In genomic region chr4:117272459-117272858, GRCm38 (mm10) we compare ENCODE assay signal across 14 mouse cellular contexts. TPM values are rescaled to one million over a fixed set of nuclear protein-coding genes. Genes with fewer than 3 reads are reported as not detected.
DNase-seq lines count a peak whose midpoint lies in the region; ATAC-seq and TF ChIP-seq lines count a peak whose summit lies in the region.
"Had no signal": no experiment of that assay in that cellular context is flagged by ENCODE, and none has a peak within 500 bp of the region (broad histone marks: within the 10 kb centered on the region; RNA-seq: fewer than 3 reads in every experiment).

No protein-coding gene starts in this region.

- peaks cover 100% of the 10 kb centered on the region for H3K27me3 ChIP-seq in midbrain, embryonic 10.5 days (ENCODE audit: low read depth, poor library complexity, severe bottlenecking)
- H3K27me3 ChIP-seq in midbrain, postnatal 0 days (ENCODE audit: insufficient read depth, low read length) = 0 out of 2 replicates have a peak, but pooled peaks cover 7% of the 10 kb centered on the region
- peaks cover 18% of the 10 kb centered on the region for H3K27me3 ChIP-seq in forebrain, embryonic 12.5 days
- H3K27me3 ChIP-seq in limb, embryonic 11.5 days (ENCODE audit: control insufficient read depth, insufficient read depth, low read length) = no peaks in the 10 kb centered on the region
- H3K27me3 ChIP-seq: embryonic facial prominence, embryonic 12.5 days had no signal

- H3K4me3 ChIP-seq in midbrain, embryonic 10.5 days = no peak overlapping the region
- H3K4me3 ChIP-seq in midbrain, postnatal 0 days (ENCODE audit: low read depth, low read length) = no peak overlapping the region
- no peak overlapping the region for H3K4me3 ChIP-seq in forebrain, embryonic 12.5 days (replicated peaks)
- no peak overlapping the region for H3K4me3 ChIP-seq in limb, embryonic 11.5 days (ENCODE audit: low read depth, low read length)
- H3K4me3 ChIP-seq: embryonic facial prominence, embryonic 12.5 days had no signal

- WGBS in midbrain, embryonic 10.5 days = 6% methylated on average over 12 of the region's 12 CpGs
- 19% methylated on average over 12 of the region's 12 CpGs for WGBS in midbrain, postnatal 0 days
- WGBS in forebrain, embryonic 12.5 days = 6% methylated on average over 12 of the region's 12 CpGs
- 2% methylated on average over 12 of the region's 12 CpGs for WGBS in limb, embryonic 11.5 days

- no peak overlapping the region for H3K4me2 ChIP-seq in midbrain, postnatal 0 days (ENCODE audit: low read depth, low read length, poor library complexity, severe bottlenecking)
- no peak overlapping the region for H3K4me2 ChIP-seq in forebrain, embryonic 12.5 days
- no peak overlapping the region; the same call in 1 of the 2 replicates for H3K4me2 ChIP-seq in limb, embryonic 11.5 days (ENCODE audit: low read depth, severe bottlenecking)
- H3K4me2 ChIP-seq: embryonic facial prominence, embryonic 12.5 days had no signal

- H3K36me3 ChIP-seq in midbrain, embryonic 10.5 days = peaks cover 64% of the 10 kb centered on the region
- H3K36me3 ChIP-seq in midbrain, postnatal 0 days (ENCODE audit: insufficient read depth, low read length) = peaks cover 45% of the 10 kb centered on the region
- peaks cover 63% of the 10 kb centered on the region for H3K36me3 ChIP-seq in forebrain, embryonic 12.5 days (replicated peaks)
- peaks cover 39% of the 10 kb centered on the region for H3K36me3 ChIP-seq in limb, embryonic 11.5 days (ENCODE audit: control insufficient read depth, insufficient read depth, low read length)

- peak; percentile 66 for DNase-seq in midbrain, embryonic 10.5 days (ENCODE audit: low spot score)
- no peak for DNase-seq in midbrain, postnatal 0 days (ENCODE audit: low spot score)
- peak; percentile 82 for DNase-seq in limb, embryonic 11.5 days (ENCODE audit: low spot score)
- peak; percentile 57 for DNase-seq in retina, postnatal 7 days (ENCODE audit: low read depth, low spot score)
- no peak for DNase-seq in urinary bladder, postnatal 10 days (ENCODE audit: low spot score)
- DNase-seq in heart, adult 18-20 months = no peak
- no peak for DNase-seq in liver
- DNase-seq: gastrocnemius, postnatal 10 days; heart, postnatal 36 days; lung, adult 2 months; right cerebral cortex, postnatal 4 days had no signal

- peaks cover 41% of the 10 kb centered on the region for H3K4me1 ChIP-seq in midbrain, embryonic 10.5 days
- H3K4me1 ChIP-seq in midbrain, postnatal 0 days (ENCODE audit: insufficient read depth, low read length) = no peaks in the 10 kb centered on the region
- peaks cover 23% of the 10 kb centered on the region for H3K4me1 ChIP-seq in forebrain, embryonic 12.5 days
- peaks cover 29% of the 10 kb centered on the region for H3K4me1 ChIP-seq in limb, embryonic 11.5 days (ENCODE audit: control insufficient read depth, insufficient read depth, low read length)

- ATAC-seq in midbrain, postnatal 0 days (ENCODE audit: low FRiP score) = no peak
- peak; percentile 62 for ATAC-seq in forebrain, embryonic 12.5 days (ENCODE audit: low FRiP score)
- ATAC-seq in limb, embryonic 11.5 days (ENCODE audit: insufficient number of reproducible peaks, low FRiP score, low TSS enrichment, low read depth) = peak; percentile 40; the same call in 1 of the 2 replicates

- peak overlapping the region; percentile 65 for H3K27ac ChIP-seq in midbrain, embryonic 10.5 days (replicated peaks)
- H3K27ac ChIP-seq in midbrain, postnatal 0 days (ENCODE audit: low read depth, low read length) = no peak overlapping the region
- peak overlapping the region; percentile 64 for H3K27ac ChIP-seq in forebrain, embryonic 12.5 days
- H3K27ac ChIP-seq in limb, embryonic 11.5 days (replicated peaks; ENCODE audit: low read depth, low read length) = peak overlapping the region; percentile 54; the same call in 1 of the 2 replicates

- H3K9ac ChIP-seq in midbrain, postnatal 0 days (replicated peaks; ENCODE audit: low read length, poor library complexity, severe bottlenecking) = no peak overlapping the region
- peak overlapping the region; percentile 27; the same call in 1 of the 2 replicates for H3K9ac ChIP-seq in forebrain, embryonic 12.5 days
- no peak overlapping the region for H3K9ac ChIP-seq in limb, embryonic 11.5 days (ENCODE audit: low read length)
- H3K9ac ChIP-seq: embryonic facial prominence, embryonic 12.5 days had no signal

- TF ChIP-seq CTCF in midbrain, postnatal 0 days (IDR thresholded peaks at IDR 0.05) = no peak

- H3K9me3 ChIP-seq in midbrain, embryonic 10.5 days (replicated peaks) = peaks cover 21% of the 10 kb centered on the region
- 0 out of 2 replicates have a peak, but pooled peaks cover 4% of the 10 kb centered on the region for H3K9me3 ChIP-seq in midbrain, postnatal 0 days (ENCODE audit: low read length)
- H3K9me3 ChIP-seq in forebrain, embryonic 12.5 days = peaks cover 10% of the 10 kb centered on the region
- peaks cover 10% of the 10 kb centered on the region; the same call in 1 of the 2 replicates for H3K9me3 ChIP-seq in limb, embryonic 11.5 days (ENCODE audit: control insufficient read depth, low read length)

RNA-seq across cellular contexts. Expression of gene Armh1, which starts 20.5 kb away (rescaled TPM):
- 0.22 and 0.36 TPM in 2 replicates for polyA plus RNA-seq in midbrain, embryonic 10.5 days (2016; fragmentation: Nextera tagmentation; extraction: Ambion mirVana)
- total RNA-seq in midbrain, postnatal 0 days (2014; rRNA removed) = 1.8 and 3.1 TPM in 2 replicates
- 2.5 and 2.6 TPM in 2 replicates for polyA plus RNA-seq in midbrain, postnatal 0 days (2015; fragmentation: Nextera tagmentation; extraction: Ambion mirVana)
- 0.23 and 0.33 TPM in 2 replicates for polyA plus RNA-seq in forebrain, embryonic 12.5 days (2016; fragmentation: Nextera tagmentation; extraction: Ambion mirVana)
- polyA plus RNA-seq in limb, embryonic 11.5 days (2014; fragmentation: Nextera tagmentation; extraction: Ambion mirVana) = 0.12 TPM in 1 of 2 replicates, not detected in the other
- total RNA-seq in heart, adult 18-20 months (2021) = under 1 TPM in 1 of 2 experiments, not detected in 1; 0.15 TPM
- total RNA-seq: heart, postnatal 36 days; monocyte, adult 5-6 weeks had no signal

RNA-seq across cellular contexts. Expression of gene Tmem53, which starts 20.7 kb away (rescaled TPM):
- polyA plus RNA-seq in midbrain, embryonic 10.5 days (2016; fragmentation: Nextera tagmentation; extraction: Ambion mirVana) = 8.2 and 8.7 TPM in 2 replicates
- 7.6 and 10.5 TPM in 2 replicates for total RNA-seq in midbrain, postnatal 0 days (2014; rRNA removed)
- polyA plus RNA-seq in midbrain, postnatal 0 days (2015; fragmentation: Nextera tagmentation; extraction: Ambion mirVana) = 9.7 and 12.6 TPM in 2 replicates
- polyA plus RNA-seq in forebrain, embryonic 12.5 days (2016; fragmentation: Nextera tagmentation; extraction: Ambion mirVana) = 7.8 and 8.4 TPM in 2 replicates
- polyA plus RNA-seq in limb, embryonic 11.5 days (2014; fragmentation: Nextera tagmentation; extraction: Ambion mirVana) = 9.7 and 11.6 TPM in 2 replicates
- 10 to 100 TPM; 24.8 to 35.7 TPM for total RNA-seq in heart, adult 18-20 months (2021)

Comparison
In these comparisons a context has a peak if more than half of its experiments do, and no peak if none do; other contexts are left out.
1. DNase-seq: peak in midbrain, embryonic 10.5 days (single experiment), limb, embryonic 11.5 days (single experiment) and retina, postnatal 7 days (single experiment); none in midbrain, postnatal 0 days (single experiment), urinary bladder, postnatal 10 days (single experiment), heart, adult 18-20 months (0 of 2) and liver (single experiment).